Mouse (Mus musculus) CH12.LX (cell line): ENCODE data around the gene Defb29. TPM values are rescaled to one million over a fixed set of nuclear protein-coding genes. Genes with fewer than 3 reads are reported as not detected.

Experiments
- DNase-seq: peaks from one replicate; pipeline ENCODE4 v3.0.0-alpha.2; 2013; ENCODE audit errors: extremely low read depth
- H3K27ac ChIP-seq: 2 replicates; pipeline ENCODE4 v1.5.1; 2012; ENCODE audit warnings: low read depth, mild to moderate bottlenecking, control low read depth, moderate library complexity; ENCODE audit not compliant: insufficient read depth
- H3K27me3 ChIP-seq: replicated peaks from 2 replicates; pipeline ENCODE3; 2012; ENCODE audit warnings: inconsistent platforms
- H3K36me3 ChIP-seq, 2 experiments: replicated peaks in 1 of 2; 2 replicates each; pipeline versions ENCODE3 to v1.6.1; 2012; ENCODE audit warnings: inconsistent platforms in 1 of 2, low read length in 1 of 2, mild to moderate bottlenecking in 1 of 2, mixed read lengths in 1 of 2, moderate library complexity in 1 of 2; ENCODE audit not compliant: control insufficient read depth in 1 of 2, insufficient read depth in 1 of 2
- H3K4me1 ChIP-seq, 2 experiments: 2 replicates each; pipeline ENCODE4 v1.6.1; 2012; ENCODE audit warnings: inconsistent platforms in 1 of 2, moderate library complexity in 1 of 2; ENCODE audit not compliant: insufficient read depth in 2 of 2, control insufficient read depth in 1 of 2
- H3K4me2 ChIP-seq: 2 replicates; pipeline ENCODE4 v1.6.1; 2012; ENCODE audit warnings: low read depth, mild to moderate bottlenecking, control low read depth; ENCODE audit not compliant: poor library complexity, insufficient read depth, severe bottlenecking
- H3K4me3 ChIP-seq, 3 experiments: fragments of 150-350 bp in 1 of 3; sonication (generic) in 1 of 3; replicated peaks in 1 of 3; 2 replicates each; pipeline versions ENCODE3 to v1.5.1; 2011 to 2012; ENCODE audit warnings: low read depth in 2 of 3, low read length in 2 of 3, mild to moderate bottlenecking in 2 of 3, moderate library complexity in 2 of 3, control low read depth in 1 of 3, improper control_type of control experiment in 1 of 3, inconsistent platforms in 1 of 3, mixed read lengths in 1 of 3; ENCODE audit not compliant: poor library complexity in 1 of 3
- H3K79me2 ChIP-seq: replicated peaks from 2 replicates; pipeline ENCODE4 v1.6.1; 2012; ENCODE audit warnings: mild to moderate bottlenecking, moderate library complexity; ENCODE audit not compliant: control insufficient read depth, poor library complexity, insufficient read depth, severe bottlenecking; ENCODE audit errors: extremely low read depth
- H3K9ac ChIP-seq: 2 replicates; pipeline ENCODE4 v1.6.1; 2012; ENCODE audit warnings: low read depth, mild to moderate bottlenecking, control low read depth, moderate library complexity; ENCODE audit not compliant: insufficient read depth
- H3K9me3 ChIP-seq: replicated peaks from 2 replicates; pipeline ENCODE3; 2012; ENCODE audit warnings: low read length, inconsistent platforms, mixed read lengths
- CHD2 ChIP-seq: IDR thresholded peaks from 2 replicates; pipeline ENCODE4 v1.6.1; 2011; ENCODE audit warnings: low read length, improper control_type of control experiment
- CTCF ChIP-seq, 2 experiments: IDR thresholded peaks in 1 of 2; conservative IDR thresholded peaks in 1 of 2; 2 replicates each; pipeline ENCODE4 v1.5.1; 2011 to 2012; ENCODE audit warnings: low read depth in 2 of 2, low read length in 2 of 2, improper control_type of control experiment in 1 of 2, inconsistent platforms in 1 of 2, mild to moderate bottlenecking in 1 of 2, moderate library complexity in 1 of 2
- E2F4 ChIP-seq: IDR thresholded peaks from 2 replicates; pipeline ENCODE4 v1.6.1; 2011; ENCODE audit warnings: low read depth, low read length, improper control_type of control experiment; ENCODE audit not compliant: insufficient replicate concordance
- EP300 ChIP-seq: IDR thresholded peaks from 2 replicates; pipeline ENCODE4 v1.6.1; 2011; ENCODE audit warnings: low read length, improper control_type of control experiment
- GABPA ChIP-seq: IDR thresholded peaks from 2 replicates; pipeline ENCODE4 v1.6.1; 2012; ENCODE audit warnings: low read depth, low read length, improper control_type of control experiment, inconsistent platforms; ENCODE audit not compliant: insufficient replicate concordance
- JUN ChIP-seq: IDR thresholded peaks from 2 replicates; pipeline ENCODE4 v1.6.1; 2011; ENCODE audit warnings: low read depth, mild to moderate bottlenecking, low read length, improper control_type of control experiment, moderate library complexity; ENCODE audit not compliant: insufficient read depth
- JUND ChIP-seq: conservative IDR thresholded peaks from 2 replicates; pipeline ENCODE4 v1.6.1; 2011; ENCODE audit warnings: low read depth, low read length, improper control_type of control experiment
- KAT2A ChIP-seq: IDR thresholded peaks from 2 replicates; pipeline ENCODE4 v1.6.1; 2012; ENCODE audit warnings: low read length, improper control_type of control experiment, inconsistent platforms; ENCODE audit not compliant: insufficient replicate concordance
- MAX ChIP-seq: IDR thresholded peaks from 2 replicates; pipeline ENCODE4 v1.6.1; 2011; ENCODE audit warnings: low read length, improper control_type of control experiment
- MAZ ChIP-seq: IDR thresholded peaks from 2 replicates; pipeline ENCODE4 v1.6.1; 2012; ENCODE audit warnings: low read depth, mild to moderate bottlenecking, inconsistent platforms, low read length, improper control_type of control experiment, moderate library complexity
- MEF2A ChIP-seq: IDR thresholded peaks from 2 replicates; pipeline ENCODE4 v1.6.1; 2014; ENCODE audit warnings: low read depth, mild to moderate bottlenecking, inconsistent platforms, low read length, improper control_type of control experiment, borderline replicate concordance
- MXI1 ChIP-seq: IDR thresholded peaks from 2 replicates; pipeline ENCODE4 v1.6.1; 2011; ENCODE audit warnings: mild to moderate bottlenecking, low read depth, low read length, improper control_type of control experiment
- NELFE ChIP-seq: IDR thresholded peaks from 2 replicates; pipeline ENCODE4 v1.6.1; 2011; ENCODE audit warnings: low read depth, low read length, improper control_type of control experiment
- NRF1 ChIP-seq: IDR thresholded peaks from 2 replicates; pipeline ENCODE4 v1.6.1; 2014; ENCODE audit warnings: low read depth, mild to moderate bottlenecking, inconsistent platforms, low read length, improper control_type of control experiment, moderate library complexity
- POLR2A ChIP-seq: IDR thresholded peaks from 2 replicates; pipeline ENCODE4 v1.6.1; 2011; ENCODE audit warnings: low read depth, mild to moderate bottlenecking, improper control_type of control experiment, low read length
- POLR2AphosphoS2 ChIP-seq: IDR thresholded peaks from 2 replicates; pipeline ENCODE4 v1.6.1; 2011; ENCODE audit warnings: low read depth, low read length, improper control_type of control experiment
- RAD21 ChIP-seq: IDR thresholded peaks from 2 replicates; pipeline ENCODE4 v1.6.1; 2011; ENCODE audit warnings: low read depth, mild to moderate bottlenecking, low read length, improper control_type of control experiment, moderate library complexity
- SIN3A ChIP-seq: IDR thresholded peaks from 2 replicates; pipeline ENCODE4 v1.6.1; 2012; ENCODE audit warnings: low read length, improper control_type of control experiment, inconsistent platforms
- SMC3 ChIP-seq: IDR thresholded peaks from 2 replicates; pipeline ENCODE4 v1.6.1; 2011; ENCODE audit warnings: low read depth, low read length, improper control_type of control experiment
- TBP ChIP-seq: conservative IDR thresholded peaks from 2 replicates; pipeline ENCODE4 v1.6.1; 2011; ENCODE audit warnings: low read depth, low read length, improper control_type of control experiment
- TCF12 ChIP-seq: IDR thresholded peaks from 2 replicates; pipeline ENCODE4 v1.6.1; 2014; ENCODE audit warnings: low read depth, mild to moderate bottlenecking, inconsistent platforms, low read length, improper control_type of control experiment
- UBTF ChIP-seq: IDR thresholded peaks from 2 replicates; pipeline ENCODE4 v1.6.1; 2012; ENCODE audit warnings: low read depth, mild to moderate bottlenecking, inconsistent platforms, low read length, improper control_type of control experiment, moderate library complexity
- USF1 ChIP-seq: IDR thresholded peaks from 2 replicates; pipeline ENCODE4 v1.6.1; 2014; ENCODE audit warnings: low read depth, mild to moderate bottlenecking, inconsistent platforms, low read length, improper control_type of control experiment
- ZC3H11A ChIP-seq: IDR thresholded peaks from 2 replicates; pipeline ENCODE4 v1.6.1; 2012; ENCODE audit warnings: low read depth, mild to moderate bottlenecking, inconsistent platforms, low read length, improper control_type of control experiment
- ZKSCAN1 ChIP-seq: IDR thresholded peaks from 2 replicates; pipeline ENCODE4 v1.6.1; 2012; ENCODE audit warnings: low read depth, inconsistent platforms, low read length, improper control_type of control experiment, borderline replicate concordance
- ZMIZ1 ChIP-seq: IDR thresholded peaks from 2 replicates; pipeline ENCODE4 v1.6.1; 2012; ENCODE audit warnings: low read depth, mild to moderate bottlenecking, inconsistent platforms, low read length, improper control_type of control experiment
- ZNF384 ChIP-seq: IDR thresholded peaks from 2 replicates; pipeline ENCODE4 v1.6.1; 2012; ENCODE audit warnings: low read depth, low read length, improper control_type of control experiment, inconsistent platforms
- dilution Hi-C: fragments of 300-500 bp; cut with MboI; formaldehyde crosslinking; loops from 2 replicates; pipeline ENCODE4 v1.14.3; 2020; ENCODE audit warnings: low sequenced_read_pairs; ENCODE audit not compliant: extremely low pct_unique_long_range_greater_than_20kb, extremely low pct_ligation_motif_present
- in situ Hi-C: fragments of 300-500 bp; cut with MboI; formaldehyde crosslinking; loops from 3 replicates; pipeline ENCODE4 v1.14.3; 2019; ENCODE audit warnings: low sequenced_read_pairs, low pct_ligation_motif_present, low pct_unique_long_range_greater_than_20kb, mixed read lengths
- polyA plus RNA-seq: library from polyadenylated mRNA; unstranded; fragments of >175 nt; gene quantifications from 2 replicates; pipeline ENCODE4 v1.2.1, GENCODE M21; 2012; ENCODE audit warnings: low read depth; ENCODE audit not compliant: insufficient read length
- total RNA-seq, 2 experiments: library from RNA; depleted of rRNA; stranded (reverse); fragments of 300-350 nt in 1 of 2; fragments of >200 nt in 1 of 2; gene quantifications; 2 replicates each; pipeline ENCODE4 v1.2.3; 2012 to 2014

Defb29 gene
- total and polyA plus RNA-seq, 3 experiments, result not detected

- dilution Hi-C loops (no loop called here), in situ Hi-C loops (loop anchor here (25.0 kb wide), 1 partner anchor 125 kb away; the partner anchor contains the start of gene Defb23)
- Histone ChIP-seq H3K4me2 (no peak overlapping the region), H3K4me3 (no peak overlapping the region), H3K27ac (no peak overlapping the region), H3K4me1 (peaks cover 0 to 7% of the 10 kb centered on the region in 2 experiments; a peak in 2 of 4 replicates), H3K36me3 (no peaks in the 10 kb centered on the region), H3K9me3 (no peaks in the 10 kb centered on the region), H3K27me3 (peaks cover 42% of the 10 kb centered on the region), H3K79me2 (no peaks in the 10 kb centered on the region), H3K9ac (no peak overlapping the region)
- TF ChIP-seq JUND, result no peak
- no peak for TF ChIP-seq CHD2
- no peak for TF ChIP-seq MAX
- TF ChIP-seq ZC3H11A, result no peak
- no peak for TF ChIP-seq NRF1
- TF ChIP-seq CTCF (conservative IDR thresholded peaks at IDR 0.05 in 1 of 2, IDR thresholded peaks at IDR 0.05 in 1 of 2; ENCODE audit: low read depth in 2 of 2, low read length in 2 of 2), result peak; percentile 59 to 71; a peak in 3 of 4 replicates
- no peak for TF ChIP-seq POLR2AphosphoS2
- no peak for TF ChIP-seq NELFE
- no peak for TF ChIP-seq EP300
- no peak for TF ChIP-seq USF1
- TF ChIP-seq MXI1, result no peak
- TF ChIP-seq SMC3, result peak; percentile 69
- TF ChIP-seq UBTF, result no peak
- no peak for TF ChIP-seq ZNF384
- TF ChIP-seq MAZ, result no peak
- TF ChIP-seq MEF2A, result no peak
- peak; percentile 47 for TF ChIP-seq RAD21
- TF ChIP-seq GABPA, result no peak
- no peak for TF ChIP-seq TBP
- TF ChIP-seq ZMIZ1, result no peak
- no peak for TF ChIP-seq SIN3A
- no peak for TF ChIP-seq ZKSCAN1
- TF ChIP-seq TCF12, result no peak
- TF ChIP-seq POLR2A, result no peak
- no peak for TF ChIP-seq JUN
- no peak for TF ChIP-seq KAT2A
- no peak for TF ChIP-seq E2F4
- peak; percentile 43 for DNase-seq
Measured at GRCm38 (mm10) chr2:152586926-152587560, 47.1 kb upstream of the Defb29 start.
